Mouse (Mus musculus) retina, adult 2 months (tissue): ENCODE measurements around the gene Myo15b.

Experiments used
- DNase-seq: peaks from one replicate; pipeline ENCODE4 v3.0.0-alpha.2; 2012; ENCODE audit warnings: low read depth, low spot score

Myo15b gene

GRCm38 (mm10) chr11:115863895-115864294 is 5.7 kb downstream of the Myo15b start:
- DNase-seq = no peak

GRCm38 (mm10) chr11:115869393-115869792 is 11.2 kb downstream of the Myo15b start:
- DNase-seq = no peak

GRCm38 (mm10) chr11:115872437-115872836 is 14.2 kb downstream of the Myo15b start:
- DNase-seq = no peak

GRCm38 (mm10) chr11:115875935-115876334 is 17.7 kb downstream of the Myo15b start:
- DNase-seq = no peak

- DNase-seq = no peak
Measured at GRCm38 (mm10) chr11:115876438-115876837, 18.2 kb downstream of the Myo15b start.

- no peak for DNase-seq
Measured at GRCm38 (mm10) chr11:115877174-115877755, 19.1 kb downstream of the Myo15b start.

GRCm38 (mm10) chr11:115878071-115878470 is 19.9 kb downstream of the Myo15b start:
- DNase-seq = no peak

- DNase-seq = no peak
Measured at GRCm38 (mm10) chr11:115881002-115881401, 22.8 kb downstream of the Myo15b start.

- no peak for DNase-seq
Measured at GRCm38 (mm10) chr11:115883251-115883650, 25.0 kb downstream of the Myo15b start.

- no peak for DNase-seq
Measured at GRCm38 (mm10) chr11:115884361-115884760, 26.2 kb downstream of the Myo15b start.

- no peak for DNase-seq
Measured at GRCm38 (mm10) chr11:115885281-115885680, 27.1 kb downstream of the Myo15b start.

GRCm38 (mm10) chr11:115886446-115886845 is 28.2 kb downstream of the Myo15b start:
- DNase-seq = no peak

- DNase-seq = no peak
Measured at GRCm38 (mm10) chr11:115888020-115888419, 29.8 kb downstream of the Myo15b start.

GRCm38 (mm10) chr11:115889159-115889558 is 31.0 kb downstream of the Myo15b start:
- DNase-seq = no peak

- DNase-seq = no peak
Measured at GRCm38 (mm10) chr11:115892213-115892612, 34.0 kb downstream of the Myo15b start.

GRCm38 (mm10) chr11:115893071-115893470 is 34.9 kb downstream of the Myo15b start:
- no peak for DNase-seq

- peak; percentile 23 for DNase-seq
Measured at GRCm38 (mm10) chr11:115894755-115895520, 36.7 kb downstream of the Myo15b start.

GRCm38 (mm10) chr11:115898446-115898845 is 40.2 kb downstream of the Myo15b start:
- DNase-seq = no peak

GRCm38 (mm10) chr11:115898886-115899285 is 40.7 kb downstream of the Myo15b start:
- peak; percentile 9 for DNase-seq

GRCm38 (mm10) chr11:115899486-115900266 is 41.5 kb downstream of the Myo15b start, which contains the start of gene Smim5:
Gene Smim5 (plus strand): TSS chr11:115899966.
- DNase-seq = no peak

GRCm38 (mm10) chr11:115900561-115901337 is 42.5 kb downstream of the Myo15b start:
- DNase-seq = no peak
